Comparison of ENCODE assay signal across 9 mouse cellular contexts in the genomic region with DNA sequence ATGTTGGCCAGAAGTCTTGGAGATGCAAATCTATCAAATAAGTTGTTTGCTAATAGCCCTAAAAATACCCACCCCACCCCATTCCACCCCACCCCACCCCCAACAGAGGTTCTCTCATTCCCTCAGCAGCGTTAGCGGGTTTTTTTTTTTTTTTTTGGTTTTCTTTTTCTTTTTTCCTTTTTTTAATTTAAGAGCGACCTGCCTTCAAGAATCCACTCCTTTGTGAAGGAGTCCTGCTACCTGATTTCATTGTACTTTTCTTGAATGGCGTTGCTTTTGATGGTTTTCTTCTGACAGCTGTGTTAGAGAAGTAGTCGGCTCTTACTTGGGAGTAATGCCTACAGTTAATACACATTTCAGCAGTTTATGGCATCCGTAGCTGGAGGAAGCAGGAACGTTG. TPM values are rescaled to one million over a fixed set of nuclear protein-coding genes. Genes with fewer than 3 reads are reported as not detected.
DNase-seq lines count a peak whose midpoint lies in the region; ATAC-seq and TF ChIP-seq lines count a peak whose summit lies in the region.
"Had no signal": no experiment of that assay in that cellular context is flagged by ENCODE, and none has a peak within 500 bp of the region (broad histone marks: within the 10 kb centered on the region; RNA-seq: fewer than 3 reads in every experiment).

No protein-coding gene starts in this region.

- H3K36me3 ChIP-seq in kidney, embryonic 16.5 days (ENCODE audit: insufficient read depth, low read length): no peaks in the 10 kb centered on the region; the same call in 1 of the 2 replicates
- H3K36me3 ChIP-seq in embryonic facial prominence, embryonic 11.5 days (replicated peaks; ENCODE audit: control insufficient read depth, insufficient read depth, low read depth, low read length): no peaks in the 10 kb centered on the region
- H3K36me3 ChIP-seq in intestine, embryonic 16.5 days (ENCODE audit: control insufficient read depth, insufficient read depth, low read length): no peaks in the 10 kb centered on the region
- no peaks in the 10 kb centered on the region for H3K36me3 ChIP-seq in myocyte (ENCODE audit: control insufficient read depth, insufficient read depth)

- peak overlapping the region; percentile 89 for H3K9ac ChIP-seq in kidney, embryonic 16.5 days (replicated peaks; ENCODE audit: low read length)
- peak overlapping the region; percentile 84 for H3K9ac ChIP-seq in embryonic facial prominence, embryonic 11.5 days (replicated peaks; ENCODE audit: low read length)
- H3K9ac ChIP-seq in intestine, embryonic 16.5 days (ENCODE audit: low read depth, low read length): no peak overlapping the region

- peak overlapping the region; percentile 61 for H3K4me2 ChIP-seq in kidney, embryonic 16.5 days (replicated peaks; ENCODE audit: low read depth, low read length)
- H3K4me2 ChIP-seq in embryonic facial prominence, embryonic 11.5 days (ENCODE audit: low read depth, low read length): peak overlapping the region; percentile 55
- H3K4me2 ChIP-seq in intestine, embryonic 16.5 days (ENCODE audit: low read depth, low read length): peak overlapping the region; percentile 80
- H3K4me2 ChIP-seq in myocyte (ENCODE audit: low read depth): peak overlapping the region; percentile 77

- 14% methylated on average over 7 of the region's 7 CpGs for WGBS in kidney, embryonic 16.5 days
- WGBS in embryonic facial prominence, embryonic 11.5 days: 34% methylated on average over 7 of the region's 7 CpGs
- 22% methylated on average over 7 of the region's 7 CpGs for WGBS in intestine, embryonic 16.5 days

- H3K27ac ChIP-seq in kidney, embryonic 16.5 days (ENCODE audit: low read length): no peak overlapping the region
- H3K27ac ChIP-seq in embryonic facial prominence, embryonic 11.5 days (replicated peaks; ENCODE audit: low read depth, low read length): no peak overlapping the region
- H3K27ac ChIP-seq in intestine, embryonic 16.5 days (ENCODE audit: low read length): no peak overlapping the region

- no peaks in the 10 kb centered on the region for H3K27me3 ChIP-seq in kidney, embryonic 16.5 days (ENCODE audit: insufficient read depth, low read length)
- H3K27me3 ChIP-seq in embryonic facial prominence, embryonic 11.5 days (ENCODE audit: control insufficient read depth, insufficient read depth, low read length): no peaks in the 10 kb centered on the region
- no peaks in the 10 kb centered on the region for H3K27me3 ChIP-seq in intestine, embryonic 16.5 days (replicated peaks; ENCODE audit: control insufficient read depth, insufficient read depth, low read length)
- H3K27me3 ChIP-seq in myocyte (ENCODE audit: control insufficient read depth, insufficient read depth, insufficient read length): no peaks in the 10 kb centered on the region

- H3K9me3 ChIP-seq in kidney, embryonic 16.5 days (ENCODE audit: low read length): no peaks in the 10 kb centered on the region
- no peaks in the 10 kb centered on the region for H3K9me3 ChIP-seq in embryonic facial prominence, embryonic 11.5 days (replicated peaks; ENCODE audit: control insufficient read depth, low read length)
- no peaks in the 10 kb centered on the region for H3K9me3 ChIP-seq in intestine, embryonic 16.5 days (ENCODE audit: control insufficient read depth, low read length)

- ATAC-seq in kidney, embryonic 16.5 days (ENCODE audit: low FRiP score, low TSS enrichment): no peak
- ATAC-seq in embryonic facial prominence, embryonic 11.5 days (replicated peaks; ENCODE audit: insufficient number of reproducible peaks, low FRiP score, low TSS enrichment, low read depth): no peak
- ATAC-seq in intestine, embryonic 16.5 days: no peak

- peak overlapping the region; percentile 97 for H3K4me3 ChIP-seq in kidney, embryonic 16.5 days (ENCODE audit: low read length)
- peak overlapping the region; percentile 89 for H3K4me3 ChIP-seq in embryonic facial prominence, embryonic 11.5 days (ENCODE audit: low read depth, low read length)
- H3K4me3 ChIP-seq in intestine, embryonic 16.5 days (ENCODE audit: low read length): peak overlapping the region; percentile 95
- peak overlapping the region; percentile 45 for H3K4me3 ChIP-seq in myocyte

- peak overlapping the region; percentile 82 for H3ac ChIP-seq in myocyte (ENCODE audit: control insufficient read depth, insufficient read length)

- TF ChIP-seq POLR2A in myocyte (IDR thresholded peaks at IDR 0.05; ENCODE audit: insufficient read length, low read depth): no peak

- H3K4me1 ChIP-seq in kidney, embryonic 16.5 days (ENCODE audit: insufficient read depth, low read length): peaks cover 19% of the 10 kb centered on the region
- no peaks in the 10 kb centered on the region for H3K4me1 ChIP-seq in embryonic facial prominence, embryonic 11.5 days (ENCODE audit: control insufficient read depth, insufficient read depth, low read length)
- peaks cover 22% of the 10 kb centered on the region for H3K4me1 ChIP-seq in intestine, embryonic 16.5 days (ENCODE audit: control insufficient read depth, insufficient read depth, low read length)

- H3K79me2 ChIP-seq in myocyte (ENCODE audit: control insufficient read depth, insufficient read depth): peaks cover 70% of the 10 kb centered on the region

- no peak for DNase-seq in kidney, postnatal 14 days
- no peak for DNase-seq in embryonic facial prominence, embryonic 11.5 days (ENCODE audit: low spot score)
- no peak for DNase-seq in adrenal gland, postnatal 10 days
- DNase-seq in urinary bladder, postnatal 4 days (ENCODE audit: low spot score in 2 of 2): no peak
- DNase-seq in lung, postnatal 10 days: no peak
- DNase-seq: right cerebral cortex, adult 18-20 months had no signal

TF ChIP-seq in myocyte, 11 proteins besides CTCF, POLR2A, EP300 and RAD21:
- TF ChIP-seq TCF12 (IDR thresholded peaks at IDR 0.05; ENCODE audit: insufficient read depth, poor library complexity, severe bottlenecking): no peak
- no peak for TF ChIP-seq MYOG (IDR thresholded peaks at IDR 0.05; ENCODE audit: control insufficient read depth in 1 of 3, insufficient read depth in 1 of 3, insufficient read length in 2 of 3, low read depth in 2 of 3)
- no peak for TF ChIP-seq USF1 (IDR thresholded peaks at IDR 0.05; ENCODE audit: low read depth)
- TF ChIP-seq TCF3 (IDR thresholded peaks at IDR 0.05; ENCODE audit: insufficient read length, low read depth): no peak
- TF ChIP-seq REST (IDR thresholded peaks at IDR 0.05; ENCODE audit: insufficient read depth, insufficient read length): no peak
- TF ChIP-seq CEBPB (IDR thresholded peaks at IDR 0.05; ENCODE audit: insufficient read depth, poor library complexity, severe bottlenecking): no peak
- no peak for TF ChIP-seq POLR2AphosphoS2 (IDR thresholded peaks at IDR 0.05; ENCODE audit: insufficient read length, low read depth)
- TF ChIP-seq MAX (IDR thresholded peaks at IDR 0.05; ENCODE audit: low read depth): no peak
- no peak for TF ChIP-seq E2F4 (IDR thresholded peaks at IDR 0.05; ENCODE audit: insufficient read depth)
- no peak for TF ChIP-seq SRF (IDR thresholded peaks at IDR 0.05; ENCODE audit: control insufficient read depth, insufficient read length, low read depth)
- TF ChIP-seq MYOD1 (IDR thresholded peaks at IDR 0.05; ENCODE audit: control insufficient read depth in 1 of 3, insufficient read length in 2 of 3, low read depth in 2 of 3): no peak
TF ChIP-seq in myocyte: peak in this region for 0.

RNA-seq across cellular contexts. Expression of gene Thap4, which starts 1.0 kb away (rescaled TPM):
- polyA plus RNA-seq in kidney, embryonic 16.5 days (2015; fragmentation: Nextera tagmentation; extraction: Ambion mirVana): 74.5 and 75.3 TPM in 2 replicates
- polyA plus RNA-seq in embryonic facial prominence, embryonic 11.5 days (2014; fragmentation: Nextera tagmentation; extraction: Ambion mirVana): 45.3 and 45.5 TPM in 2 replicates
- polyA plus RNA-seq in intestine, embryonic 16.5 days (2015; fragmentation: Nextera tagmentation; extraction: Ambion mirVana): 85.9 and 88.1 TPM in 2 replicates
- 52.9 TPM for polyA plus RNA-seq in myocyte (2012; fragmentation: generic; extraction: Trizol)
- total RNA-seq in adrenal gland, postnatal 10 days (2021): 10 to 100 TPM; 46.0 to 51.7 TPM

RNA-seq across cellular contexts. Expression of gene Atg4b, which starts 4.3 kb away (rescaled TPM):
- 85.3 and 95.0 TPM in 2 replicates for polyA plus RNA-seq in kidney, embryonic 16.5 days (2015; fragmentation: Nextera tagmentation; extraction: Ambion mirVana)
- polyA plus RNA-seq in embryonic facial prominence, embryonic 11.5 days (2014; fragmentation: Nextera tagmentation; extraction: Ambion mirVana): 104 and 109 TPM in 2 replicates
- polyA plus RNA-seq in intestine, embryonic 16.5 days (2015; fragmentation: Nextera tagmentation; extraction: Ambion mirVana): 64.9 and 69.1 TPM in 2 replicates
- polyA plus RNA-seq in myocyte (2012; fragmentation: generic; extraction: Trizol): 49.9 TPM
- total RNA-seq in adrenal gland, postnatal 10 days (2021): 10 to 100 TPM; 62.2 to 75.5 TPM

RNA-seq across cellular contexts. Expression of gene Dtymk, which starts 46.1 kb away (rescaled TPM):
- polyA plus RNA-seq in kidney, embryonic 16.5 days (2015; fragmentation: Nextera tagmentation; extraction: Ambion mirVana): 233 and 259 TPM in 2 replicates
- polyA plus RNA-seq in embryonic facial prominence, embryonic 11.5 days (2014; fragmentation: Nextera tagmentation; extraction: Ambion mirVana): 247 and 272 TPM in 2 replicates
- polyA plus RNA-seq in intestine, embryonic 16.5 days (2015; fragmentation: Nextera tagmentation; extraction: Ambion mirVana): 176 and 191 TPM in 2 replicates
- polyA plus RNA-seq in myocyte (2012; fragmentation: generic; extraction: Trizol): 81.4 TPM
- 10 to 100 TPM; 72.3 to 76.9 TPM for total RNA-seq in adrenal gland, postnatal 10 days (2021)

RNA-seq across cellular contexts. Expression of gene Ing5, which starts 48.1 kb away (rescaled TPM):
- 20.6 TPM in 2 replicates for polyA plus RNA-seq in kidney, embryonic 16.5 days (2015; fragmentation: Nextera tagmentation; extraction: Ambion mirVana)
- polyA plus RNA-seq in embryonic facial prominence, embryonic 11.5 days (2014; fragmentation: Nextera tagmentation; extraction: Ambion mirVana): 18.1 and 20.6 TPM in 2 replicates
- polyA plus RNA-seq in intestine, embryonic 16.5 days (2015; fragmentation: Nextera tagmentation; extraction: Ambion mirVana): 15.9 TPM in 2 replicates
- polyA plus RNA-seq in myocyte (2012; fragmentation: generic; extraction: Trizol): 3.3 TPM
- 10 to 100 TPM; 15.2 to 17.9 TPM for total RNA-seq in adrenal gland, postnatal 10 days (2021)

Comparison
In these comparisons a context has a peak if more than half of its experiments do, and no peak if none do; other contexts are left out.
1. H3K4me3 ChIP-seq: peak in every context shown above with its lines; median percentile 97 in kidney, embryonic 16.5 days; 95 in intestine, embryonic 16.5 days; 89 in embryonic facial prominence, embryonic 11.5 days; 45 in myocyte.